Mouse (Mus musculus): ENCODE results near the gene Ugt1a7c. TPM values are rescaled to one million over a fixed set of nuclear protein-coding genes. Genes with fewer than 3 reads are reported as not detected.

Ugt1a7c gene
- polyA plus RNA-seq, 1 experiment = not detected

- Histone ChIP-seq H3K79me3 (ENCODE audit: low read depth) (no peaks in the 10 kb centered on the region), H3K79me2 (ENCODE audit: control insufficient read depth, insufficient read depth) (no peaks in the 10 kb centered on the region)
- no peak for TF ChIP-seq FOSL1 (IDR thresholded peaks at IDR 0.05; ENCODE audit: insufficient read depth, low read length, poor library complexity, severe bottlenecking)
- no peak for TF ChIP-seq MAX (IDR thresholded peaks at IDR 0.05)
- TF ChIP-seq CTCF (IDR thresholded peaks at IDR 0.05; ENCODE audit: control insufficient read depth, insufficient read depth, insufficient read length) = no peak
- TF ChIP-seq CEBPB (IDR thresholded peaks at IDR 0.05; ENCODE audit: low read depth) = no peak
- TF ChIP-seq USF1 (IDR thresholded peaks at IDR 0.05; ENCODE audit: low read depth) = no peak
- no peak for TF ChIP-seq MYOG (IDR thresholded peaks at IDR 0.05; ENCODE audit: control insufficient read depth, extremely low read depth, insufficient read length)
- no peak for TF ChIP-seq MYOD1 (IDR thresholded peaks at IDR 0.05; ENCODE audit: control insufficient read depth, insufficient read length, low read depth)
Observed at GRCm38 (mm10) chr1:88240579-88240978, 145.7 kb downstream of the Ugt1a7c start.

GRCm38 (mm10) chr1:88243861-88244260 lies 149.0 kb downstream of the Ugt1a7c start:
- Histone ChIP-seq H3K27me3 (ENCODE audit: control insufficient read depth, insufficient read depth, insufficient read length) (peaks cover 20% of the 10 kb centered on the region), H3K4me3 (ENCODE audit: insufficient read depth, poor library complexity, severe bottlenecking) (no peak overlapping the region), H3K79me3 (ENCODE audit: low read depth) (no peaks in the 10 kb centered on the region), H3K36me3 (ENCODE audit: control insufficient read depth, insufficient read depth) (no peaks in the 10 kb centered on the region), H3ac (ENCODE audit: control insufficient read depth, insufficient read length, low read depth) (no peak overlapping the region), H3K79me2 (ENCODE audit: control insufficient read depth, insufficient read depth) (no peaks in the 10 kb centered on the region)
- no peak for TF ChIP-seq MYOG (IDR thresholded peaks at IDR 0.05; ENCODE audit: control insufficient read depth, extremely low read depth, insufficient read length)

More at GRCm38 (mm10) chr1:88240579-88240978, 145.7 kb downstream of the Ugt1a7c start:
- Histone ChIP-seq H3ac (ENCODE audit: control insufficient read depth, insufficient read length, low read depth) (no peak overlapping the region), H3K27me3 (ENCODE audit: control insufficient read depth, insufficient read depth, insufficient read length) (peaks cover 31% of the 10 kb centered on the region), H3K4me3 (ENCODE audit: insufficient read depth, poor library complexity, severe bottlenecking) (no peak overlapping the region), H3K36me3 (ENCODE audit: control insufficient read depth, insufficient read depth) (no peaks in the 10 kb centered on the region)

GRCm38 (mm10) chr1:88245881-88246280 lies 151.0 kb downstream of the Ugt1a7c start:
- Histone ChIP-seq H3K27me3 (ENCODE audit: control insufficient read depth, insufficient read depth, insufficient read length) (peaks cover 26% of the 10 kb centered on the region), H3K79me2 (ENCODE audit: control insufficient read depth, insufficient read depth) (no peaks in the 10 kb centered on the region), H3K79me3 (ENCODE audit: low read depth) (no peaks in the 10 kb centered on the region), H3K36me3 (ENCODE audit: control insufficient read depth, insufficient read depth) (no peaks in the 10 kb centered on the region), H3ac (ENCODE audit: control insufficient read depth, insufficient read length, low read depth) (no peak overlapping the region), H3K4me3 (ENCODE audit: insufficient read depth, poor library complexity, severe bottlenecking) (no peak overlapping the region)
- TF ChIP-seq CEBPB (IDR thresholded peaks at IDR 0.05; ENCODE audit: low read depth) (no peak), FOSL1 (IDR thresholded peaks at IDR 0.05; ENCODE audit: insufficient read depth, low read length, poor library complexity, severe bottlenecking) (no peak), CTCF (IDR thresholded peaks at IDR 0.05; ENCODE audit: control insufficient read depth, insufficient read depth, insufficient read length) (no peak)

- Histone ChIP-seq H3K27me3 (ENCODE audit: control insufficient read depth, insufficient read depth, insufficient read length) (peaks cover 26% of the 10 kb centered on the region), H3K36me3 (ENCODE audit: control insufficient read depth, insufficient read depth) (no peaks in the 10 kb centered on the region), H3K4me3 (ENCODE audit: insufficient read depth, poor library complexity, severe bottlenecking) (no peak overlapping the region), H3K79me2 (ENCODE audit: control insufficient read depth, insufficient read depth) (no peaks in the 10 kb centered on the region), H3ac (ENCODE audit: control insufficient read depth, insufficient read length, low read depth) (no peak overlapping the region), H3K79me3 (ENCODE audit: low read depth) (no peaks in the 10 kb centered on the region)
- TF ChIP-seq MYOG (IDR thresholded peaks at IDR 0.05; ENCODE audit: control insufficient read depth, extremely low read depth, insufficient read length) (no peak), CEBPB (IDR thresholded peaks at IDR 0.05; ENCODE audit: low read depth) (no peak), CTCF (IDR thresholded peaks at IDR 0.05; ENCODE audit: control insufficient read depth, insufficient read depth, insufficient read length) (no peak), FOSL1 (IDR thresholded peaks at IDR 0.05; ENCODE audit: insufficient read depth, low read length, poor library complexity, severe bottlenecking) (no peak), USF1 (IDR thresholded peaks at IDR 0.05; ENCODE audit: low read depth) (no peak), MAX (IDR thresholded peaks at IDR 0.05) (no peak), MYOD1 (IDR thresholded peaks at IDR 0.05; ENCODE audit: control insufficient read depth, insufficient read length, low read depth) (no peak)
Observed at GRCm38 (mm10) chr1:88246386-88246785, 151.5 kb downstream of the Ugt1a7c start.

- no peak for TF ChIP-seq FOSL1 (IDR thresholded peaks at IDR 0.05; ENCODE audit: insufficient read depth, low read length, poor library complexity, severe bottlenecking)
- no peak for TF ChIP-seq MYOG (IDR thresholded peaks at IDR 0.05; ENCODE audit: control insufficient read depth, extremely low read depth, insufficient read length)
- TF ChIP-seq CTCF (IDR thresholded peaks at IDR 0.05; ENCODE audit: control insufficient read depth, insufficient read depth, insufficient read length) = no peak
- TF ChIP-seq CEBPB (IDR thresholded peaks at IDR 0.05; ENCODE audit: low read depth) = no peak
- TF ChIP-seq USF1 (IDR thresholded peaks at IDR 0.05; ENCODE audit: low read depth) = no peak
- TF ChIP-seq MAX (IDR thresholded peaks at IDR 0.05) = no peak
- no peak for TF ChIP-seq MYOD1 (IDR thresholded peaks at IDR 0.05; ENCODE audit: control insufficient read depth, insufficient read length, low read depth)
- H3ac ChIP-seq (ENCODE audit: control insufficient read depth, insufficient read length, low read depth) = no peak overlapping the region
Observed at GRCm38 (mm10) chr1:88247660-88248059, 152.8 kb downstream of the Ugt1a7c start.

GRCm38 (mm10) chr1:88248658-88249057 lies 153.8 kb downstream of the Ugt1a7c start:
- H3K79me3 ChIP-seq (ENCODE audit: low read depth) = no peaks in the 10 kb centered on the region
- peaks cover 21% of the 10 kb centered on the region for H3K27me3 ChIP-seq (ENCODE audit: control insufficient read depth, insufficient read depth, insufficient read length)
- H3K36me3 ChIP-seq (ENCODE audit: control insufficient read depth, insufficient read depth) = no peaks in the 10 kb centered on the region
- H3K79me2 ChIP-seq (ENCODE audit: control insufficient read depth, insufficient read depth) = no peaks in the 10 kb centered on the region
- H3K4me3 ChIP-seq (ENCODE audit: insufficient read depth, poor library complexity, severe bottlenecking) = no peak overlapping the region
- TF ChIP-seq FOSL1 (IDR thresholded peaks at IDR 0.05; ENCODE audit: insufficient read depth, low read length, poor library complexity, severe bottlenecking) (no peak), USF1 (IDR thresholded peaks at IDR 0.05; ENCODE audit: low read depth) (no peak), MYOD1 (IDR thresholded peaks at IDR 0.05; ENCODE audit: control insufficient read depth, insufficient read length, low read depth) (no peak), CEBPB (IDR thresholded peaks at IDR 0.05; ENCODE audit: low read depth) (no peak), MYOG (IDR thresholded peaks at IDR 0.05; ENCODE audit: control insufficient read depth, extremely low read depth, insufficient read length) (no peak), MAX (IDR thresholded peaks at IDR 0.05) (no peak), CTCF (IDR thresholded peaks at IDR 0.05; ENCODE audit: control insufficient read depth, insufficient read depth, insufficient read length) (no peak)
- no peak overlapping the region for H3ac ChIP-seq (ENCODE audit: control insufficient read depth, insufficient read length, low read depth)

More at GRCm38 (mm10) chr1:88247660-88248059, 152.8 kb downstream of the Ugt1a7c start:
- H3K4me3 ChIP-seq (ENCODE audit: insufficient read depth, poor library complexity, severe bottlenecking) = no peak overlapping the region
- H3K79me3 ChIP-seq (ENCODE audit: low read depth) = no peaks in the 10 kb centered on the region
- no peaks in the 10 kb centered on the region for H3K36me3 ChIP-seq (ENCODE audit: control insufficient read depth, insufficient read depth)
- H3K79me2 ChIP-seq (ENCODE audit: control insufficient read depth, insufficient read depth) = no peaks in the 10 kb centered on the region
- H3K27me3 ChIP-seq (ENCODE audit: control insufficient read depth, insufficient read depth, insufficient read length) = peaks cover 27% of the 10 kb centered on the region

Data from C2C12 (cell line).